ENCODE assay signal across 8 mouse cellular contexts in the genomic region with DNA sequence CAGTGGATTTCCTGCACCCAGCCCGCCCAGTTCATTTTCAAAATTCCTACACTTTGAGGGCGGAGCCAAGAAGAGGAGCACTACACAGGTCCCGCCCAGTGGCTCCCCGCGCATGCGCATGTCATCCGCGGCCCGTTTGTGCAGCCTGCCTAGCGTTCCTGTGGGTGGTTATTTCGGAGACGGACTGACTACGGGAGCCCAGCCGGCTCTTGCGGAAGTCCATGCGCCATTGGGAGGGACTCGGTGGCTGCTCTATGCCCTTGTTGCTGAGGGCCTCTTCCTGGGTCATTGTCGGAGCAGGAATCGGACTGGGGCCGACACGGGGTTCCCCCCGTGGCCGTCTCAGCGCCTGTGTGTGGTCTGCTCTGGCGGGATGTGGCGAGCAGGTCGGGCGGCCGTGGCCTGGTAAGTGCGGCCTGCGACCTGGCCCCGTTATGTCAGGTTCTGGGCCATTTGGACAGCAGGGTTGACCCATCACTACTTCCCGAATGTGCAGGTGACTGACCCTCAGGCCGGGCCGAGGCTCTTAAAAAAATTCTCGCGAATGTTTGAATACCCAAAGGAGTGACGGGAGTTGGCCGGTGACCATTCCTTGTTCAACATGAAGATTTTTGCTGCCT. TPM values are rescaled to one million over a fixed set of nuclear protein-coding genes. Genes with fewer than 3 reads are reported as not detected.
DNase-seq lines count a peak whose midpoint lies in the region; ATAC-seq lines count a peak whose summit lies in the region.

A gene (plus strand): TSS at position 168 of the 620 bp plus-strand sequence.

- under 1% methylated on average over 39 of the region's 39 CpGs for WGBS in lung, embryonic 16.5 days

- peak within 1 kb of the TSS; percentile 96 for H3K4me2 ChIP-seq in lung, embryonic 16.5 days (ENCODE audit: low read depth, low read length)

- DNase-seq in MEL-GATA-1-ER (ENCODE audit: extremely low read depth, low read depth): peak; percentile 77
- peak; percentile 99 for DNase-seq in cerebellum, adult 8-10 months
- peak; percentile 96 for DNase-seq in forelimb bud, embryonic 11.5 days (ENCODE audit: low read depth, low spot score)
- DNase-seq in layer of hippocampus, adult 9-10 months (ENCODE audit: low spot score): peak; percentile 99
- peak; percentile 100 for DNase-seq in ovary, postnatal 10 days (ENCODE audit: low spot score)
- DNase-seq in thymus, postnatal 10 days (ENCODE audit: low spot score in 2 of 2): peak; percentile 93 to 95

- H3K9ac ChIP-seq in lung, embryonic 16.5 days (ENCODE audit: low read length): peak within 1 kb of the TSS; percentile 95

- H3K4me1 ChIP-seq in lung, embryonic 16.5 days (replicated peaks; ENCODE audit: control insufficient read depth, insufficient read depth, low read length): peaks cover 5% of the 10 kb centered on the region

- peak within 1 kb of the TSS; percentile 98 for H3K4me3 ChIP-seq in lung, embryonic 16.5 days (ENCODE audit: low read length)

- H3K36me3 ChIP-seq in lung, embryonic 16.5 days (ENCODE audit: control insufficient read depth, insufficient read depth, low read length): no peaks in the 10 kb centered on the region

- peak; percentile 95 to 97 for ATAC-seq in hematopoietic stem cell, adult 5-6 weeks (replicated peaks in 1 of 2; ENCODE audit: insufficient read depth in 1 of 2, low FRiP score in 2 of 2, low TSS enrichment in 1 of 2, low read depth in 1 of 2, poor library complexity in 2 of 2, severe bottlenecking in 2 of 2)
- peak; percentile 99 for ATAC-seq in lung, embryonic 16.5 days (ENCODE audit: low read depth)

- H3K27ac ChIP-seq in lung, embryonic 16.5 days (ENCODE audit: low read length): no peak within 1 kb of the TSS

- H3K27me3 ChIP-seq in lung, embryonic 16.5 days (ENCODE audit: control insufficient read depth, insufficient read depth, low read depth, low read length): no peaks in the 10 kb centered on the region

- no peaks in the 10 kb centered on the region for H3K9me3 ChIP-seq in lung, embryonic 16.5 days (ENCODE audit: control insufficient read depth, low read length)

RNA-seq across cellular contexts. Expression of the gene that starts here (rescaled TPM):
- total RNA-seq in hematopoietic stem cell, adult 5-6 weeks (2017): 69.3 and 70.2 TPM in 2 replicates
- 29.6 and 31.4 TPM in 2 replicates for polyA plus RNA-seq in lung, embryonic 16.5 days (2015; fragmentation: Nextera tagmentation; extraction: Ambion mirVana)
